ENCODE assay signal across 8 mouse cellular contexts in the genomic region with DNA sequence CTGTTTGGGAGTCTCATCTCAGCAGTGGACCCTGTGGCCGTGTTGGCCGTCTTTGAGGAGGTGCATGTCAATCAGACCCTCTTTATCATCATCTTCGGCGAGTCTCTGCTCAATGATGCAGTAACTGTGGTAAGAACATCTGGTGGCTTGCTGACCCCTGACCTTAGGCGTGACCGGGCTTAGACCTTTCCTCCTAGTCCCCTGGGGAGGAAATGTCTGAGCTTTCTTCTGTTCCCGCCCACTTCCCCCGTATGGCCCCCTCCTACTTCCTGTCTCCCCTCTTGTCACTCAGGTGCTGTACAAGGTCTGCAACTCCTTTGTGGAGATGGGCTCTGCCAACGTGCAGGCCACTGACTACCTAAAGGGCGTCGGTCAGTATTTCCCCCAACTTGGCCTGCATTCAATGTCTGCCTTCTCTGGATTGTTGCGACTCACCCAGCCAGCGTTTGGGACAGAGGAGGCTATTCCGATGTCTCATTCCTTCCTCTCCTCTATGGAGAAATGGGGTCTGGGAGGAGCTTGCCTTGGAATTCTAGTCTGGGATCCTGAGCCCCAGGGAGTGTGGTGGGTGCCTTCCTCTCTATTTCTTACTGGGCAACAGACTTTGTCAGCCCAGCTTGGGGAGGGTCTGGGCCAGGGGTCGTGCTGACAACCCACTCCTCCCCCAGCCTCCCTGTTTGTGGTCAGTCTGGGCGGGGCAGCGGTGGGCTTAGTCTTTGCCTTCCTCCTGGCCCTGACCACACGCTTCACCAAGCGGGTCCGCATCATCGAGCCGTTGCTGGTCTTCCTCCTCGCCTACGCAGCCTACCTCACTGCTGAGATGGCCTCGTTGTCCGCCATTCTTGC. TPM values are rescaled to one million over a fixed set of nuclear protein-coding genes. Genes with fewer than 3 reads are reported as not detected.
DNase-seq lines count a peak whose midpoint lies in the region; ATAC-seq and TF ChIP-seq lines count a peak whose summit lies in the region.

No protein-coding gene starts in this region.

- ATAC-seq in kidney, embryonic 16.5 days (ENCODE audit: low FRiP score, low TSS enrichment), result no peak
- peak; percentile 30; the same call in 1 of the 2 replicates for ATAC-seq in heart, postnatal 0 days (ENCODE audit: insufficient read depth, low read depth)
- no peak for ATAC-seq in erythroid progenitor cell, adult 5-6 weeks (replicated peaks; ENCODE audit: low FRiP score, poor library complexity, severe bottlenecking)

- TF ChIP-seq CTCF in heart, postnatal 0 days (IDR thresholded peaks at IDR 0.05; ENCODE audit: low read depth), result no peak
- no peak for TF ChIP-seq CTCF in thymus, adult 2 months (IDR thresholded peaks at IDR 0.05; ENCODE audit: borderline replicate concordance, control insufficient read depth, extremely low read depth, insufficient read depth, low read length, poor library complexity)

- H3K9me3 ChIP-seq in kidney, embryonic 16.5 days (ENCODE audit: low read length), result no peaks in the 10 kb centered on the region
- no peaks in the 10 kb centered on the region for H3K9me3 ChIP-seq in heart, postnatal 0 days (replicated peaks; ENCODE audit: control insufficient read depth, low read length)

- H3K36me3 ChIP-seq in kidney, embryonic 16.5 days (ENCODE audit: insufficient read depth, low read length), result no peaks in the 10 kb centered on the region
- H3K36me3 ChIP-seq in heart, postnatal 0 days (replicated peaks; ENCODE audit: control insufficient read depth, insufficient read depth, low read length), result no peaks in the 10 kb centered on the region
- no peaks in the 10 kb centered on the region for H3K36me3 ChIP-seq in thymus, adult 2 months (ENCODE audit: control insufficient read depth, insufficient read depth, low read length)

- peak; percentile 57 for DNase-seq in kidney, adult 18-20 months
- peak; percentile 82 for DNase-seq in R1 (ENCODE audit: low read depth, low spot score)
- DNase-seq in heart, postnatal 0 days (ENCODE audit: low spot score), result no peak
- peak; percentile 70 for DNase-seq in thymus, adult 2 months
- DNase-seq in gastrocnemius, postnatal 10 days, result no peak
- no peak for DNase-seq in frontal cortex, adult 2 months (ENCODE audit: extremely low spot score in 1 of 2, low spot score in 1 of 2)

- H3K9ac ChIP-seq in kidney, embryonic 16.5 days (replicated peaks; ENCODE audit: low read length), result no peak overlapping the region
- no peak overlapping the region for H3K9ac ChIP-seq in heart, postnatal 0 days (replicated peaks; ENCODE audit: low read depth, low read length)

- no peak overlapping the region for H3K4me2 ChIP-seq in kidney, embryonic 16.5 days (replicated peaks; ENCODE audit: low read depth, low read length)
- H3K4me2 ChIP-seq in heart, postnatal 0 days (ENCODE audit: low read depth, low read length), result peak overlapping the region; percentile 17

- peak; percentile 28; the same call in 1 of the 2 replicates for TF ChIP-seq EP300 in heart, postnatal 0 days (IDR thresholded peaks at IDR 0.05; ENCODE audit: low read depth)

- TF ChIP-seq POLR2A in thymus, adult 2 months (IDR thresholded peaks at IDR 0.05; ENCODE audit: control insufficient read depth, extremely low read depth, insufficient read depth, low read length, poor library complexity), result no peak

- H3K27me3 ChIP-seq in kidney, embryonic 16.5 days (ENCODE audit: insufficient read depth, low read length), result peaks cover 8% of the 10 kb centered on the region
- H3K27me3 ChIP-seq in heart, postnatal 0 days (ENCODE audit: control insufficient read depth, insufficient read depth, low read length), result no peaks in the 10 kb centered on the region
- H3K27me3 ChIP-seq in thymus, adult 2 months (ENCODE audit: control insufficient read depth, insufficient read depth, low read length), result no peaks in the 10 kb centered on the region

- no peak overlapping the region for H3K4me3 ChIP-seq in kidney, embryonic 16.5 days (ENCODE audit: low read length)
- H3K4me3 ChIP-seq in heart, postnatal 0 days (ENCODE audit: low read depth, low read length), result no peak overlapping the region
- peak overlapping the region; percentile 4; the same call in 1 of the 2 replicates for H3K4me3 ChIP-seq in thymus, adult 2 months (ENCODE audit: control insufficient read depth, insufficient read depth, low read length)

- WGBS in kidney, embryonic 16.5 days, result 57% methylated on average over 26 of the region's 26 CpGs
- WGBS in heart, postnatal 0 days, result 74% methylated on average over 26 of the region's 26 CpGs
- 74% methylated on average over 26 of the region's 26 CpGs for WGBS in thymus, adult 2 months

- no peak overlapping the region for H3K27ac ChIP-seq in kidney, embryonic 16.5 days (ENCODE audit: low read length)
- H3K27ac ChIP-seq in heart, postnatal 0 days (ENCODE audit: low read depth), result no peak overlapping the region
- H3K27ac ChIP-seq in thymus, adult 2 months (ENCODE audit: control insufficient read depth, insufficient read depth, low read length), result peak overlapping the region; percentile 5; the same call in 1 of the 2 replicates

- H3K4me1 ChIP-seq in kidney, embryonic 16.5 days (ENCODE audit: insufficient read depth, low read length), result peaks cover 14% of the 10 kb centered on the region
- no peaks in the 10 kb centered on the region for H3K4me1 ChIP-seq in heart, postnatal 0 days (ENCODE audit: control insufficient read depth, insufficient read depth)
- peaks cover 11% of the 10 kb centered on the region for H3K4me1 ChIP-seq in thymus, adult 2 months (replicated peaks; ENCODE audit: control insufficient read depth, insufficient read depth, low read length)

RNA-seq across cellular contexts. Expression of a gene that starts 6.8 kb away (rescaled TPM):
- polyA plus RNA-seq in kidney, embryonic 16.5 days (2015; fragmentation: Nextera tagmentation; extraction: Ambion mirVana), result 2.5 and 3.1 TPM in 2 replicates
- total RNA-seq in heart, postnatal 0 days (2014; rRNA removed; ENCODE audit: low replicate concordance), result 1.2 and 3.9 TPM in 2 replicates
- 0.27 and 0.41 TPM in 2 replicates for polyA plus RNA-seq in heart, postnatal 0 days (2015; fragmentation: Nextera tagmentation; extraction: Ambion mirVana)
- polyA plus RNA-seq in thymus, adult 2 months (2012; rRNA removed), result 12.7 and 14.7 TPM in 2 replicates
- 2.9 TPM in 1 of 2 replicates, not detected in the other for total RNA-seq in erythroid progenitor cell, adult 5-6 weeks (2015; ENCODE audit: low replicate concordance)
- not detected in 2 replicates for total RNA-seq in erythroid progenitor cell, adult 5-6 weeks (2017; ENCODE audit: low replicate concordance)
- total RNA-seq in gastrocnemius, postnatal 10 days (2021), result 1 to 10 TPM; 1.4 to 2.4 TPM
- 26.1 and 26.4 TPM in 2 replicates for polyA plus RNA-seq in frontal cortex, adult 2 months (2012; rRNA removed)

RNA-seq across cellular contexts. Expression of a gene that starts 7.6 kb away (rescaled TPM):
- polyA plus RNA-seq in kidney, embryonic 16.5 days (2015; fragmentation: Nextera tagmentation; extraction: Ambion mirVana), result 3.7 and 4.6 TPM in 2 replicates
- 6.4 and 6.9 TPM in 2 replicates for total RNA-seq in heart, postnatal 0 days (2014; rRNA removed; ENCODE audit: low replicate concordance)
- 0.70 and 0.72 TPM in 2 replicates for polyA plus RNA-seq in heart, postnatal 0 days (2015; fragmentation: Nextera tagmentation; extraction: Ambion mirVana)
- 33.6 and 36.2 TPM in 2 replicates for polyA plus RNA-seq in thymus, adult 2 months (2012; rRNA removed)
- total RNA-seq in erythroid progenitor cell, adult 5-6 weeks (2015; ENCODE audit: low replicate concordance), result 1.3 and 3.2 TPM in 2 replicates
- total RNA-seq in erythroid progenitor cell, adult 5-6 weeks (2017; ENCODE audit: low replicate concordance), result 0.08 and 0.90 TPM in 2 replicates
- 10 to 100 TPM in 1 of 2 experiments, 1 to 10 TPM in 1; 8.9 to 14.7 TPM for total RNA-seq in gastrocnemius, postnatal 10 days (2021)
- 3.8 and 4.2 TPM in 2 replicates for polyA plus RNA-seq in frontal cortex, adult 2 months (2012; rRNA removed)

RNA-seq across cellular contexts. Expression of a gene that starts 17.7 kb away (rescaled TPM):
- polyA plus RNA-seq in kidney, embryonic 16.5 days (2015; fragmentation: Nextera tagmentation; extraction: Ambion mirVana), result 0.32 and 0.37 TPM in 2 replicates
- total RNA-seq in heart, postnatal 0 days (2014; rRNA removed; ENCODE audit: low replicate concordance), result not detected in 2 replicates
- polyA plus RNA-seq in heart, postnatal 0 days (2015; fragmentation: Nextera tagmentation; extraction: Ambion mirVana), result 0.03 and 0.08 TPM in 2 replicates
- 1.3 and 1.5 TPM in 2 replicates for polyA plus RNA-seq in thymus, adult 2 months (2012; rRNA removed)
- not detected in 2 replicates for total RNA-seq in erythroid progenitor cell, adult 5-6 weeks (2015; ENCODE audit: low replicate concordance)
- not detected in 2 replicates for total RNA-seq in erythroid progenitor cell, adult 5-6 weeks (2017; ENCODE audit: low replicate concordance)
- total RNA-seq in gastrocnemius, postnatal 10 days (2021), result under 1 TPM; 0.07 to 0.79 TPM
- 3.2 TPM in 2 replicates for polyA plus RNA-seq in frontal cortex, adult 2 months (2012; rRNA removed)

RNA-seq across cellular contexts. Expression of a gene that starts 29.2 kb away (rescaled TPM):
- polyA plus RNA-seq in kidney, embryonic 16.5 days (2015; fragmentation: Nextera tagmentation; extraction: Ambion mirVana), result 120 and 136 TPM in 2 replicates
- 69.3 and 81.0 TPM in 2 replicates for total RNA-seq in heart, postnatal 0 days (2014; rRNA removed; ENCODE audit: low replicate concordance)
- 66.2 and 68.9 TPM in 2 replicates for polyA plus RNA-seq in heart, postnatal 0 days (2015; fragmentation: Nextera tagmentation; extraction: Ambion mirVana)
- polyA plus RNA-seq in thymus, adult 2 months (2012; rRNA removed), result 137 and 194 TPM in 2 replicates
- total RNA-seq in erythroid progenitor cell, adult 5-6 weeks (2015; ENCODE audit: low replicate concordance), result 67.9 and 68.8 TPM in 2 replicates
- 18.1 and 30.2 TPM in 2 replicates for total RNA-seq in erythroid progenitor cell, adult 5-6 weeks (2017; ENCODE audit: low replicate concordance)
- total RNA-seq in gastrocnemius, postnatal 10 days (2021), result 10 to 100 TPM; 23.6 to 27.1 TPM
- 73.1 and 74.3 TPM in 2 replicates for polyA plus RNA-seq in frontal cortex, adult 2 months (2012; rRNA removed)

RNA-seq across cellular contexts. Expression of a gene that starts 29.3 kb away (rescaled TPM):
- polyA plus RNA-seq in kidney, embryonic 16.5 days (2015; fragmentation: Nextera tagmentation; extraction: Ambion mirVana), result 2.2 and 2.4 TPM in 2 replicates
- total RNA-seq in heart, postnatal 0 days (2014; rRNA removed; ENCODE audit: low replicate concordance), result 4.0 and 5.8 TPM in 2 replicates
- polyA plus RNA-seq in heart, postnatal 0 days (2015; fragmentation: Nextera tagmentation; extraction: Ambion mirVana), result 1.1 and 1.5 TPM in 2 replicates
- polyA plus RNA-seq in thymus, adult 2 months (2012; rRNA removed), result 13.1 and 15.1 TPM in 2 replicates
- total RNA-seq in erythroid progenitor cell, adult 5-6 weeks (2015; ENCODE audit: low replicate concordance), result 23.4 and 26.8 TPM in 2 replicates
- total RNA-seq in erythroid progenitor cell, adult 5-6 weeks (2017; ENCODE audit: low replicate concordance), result 24.8 and 31.7 TPM in 2 replicates
- total RNA-seq in gastrocnemius, postnatal 10 days (2021), result 1 to 10 TPM; 1.5 to 2.4 TPM
- polyA plus RNA-seq in frontal cortex, adult 2 months (2012; rRNA removed), result 3.5 and 4.8 TPM in 2 replicates

Comparison
In these comparisons a context has a peak if more than half of its experiments do, and no peak if none do; other contexts are left out.
1. DNase-seq: peak in kidney, adult 18-20 months (single experiment), R1 (single experiment) and thymus, adult 2 months (single experiment); none in heart, postnatal 0 days (single experiment), gastrocnemius, postnatal 10 days (single experiment) and frontal cortex, adult 2 months (0 of 2).